ENCODE assay signal across 8 mouse cellular contexts in the genomic region with DNA sequence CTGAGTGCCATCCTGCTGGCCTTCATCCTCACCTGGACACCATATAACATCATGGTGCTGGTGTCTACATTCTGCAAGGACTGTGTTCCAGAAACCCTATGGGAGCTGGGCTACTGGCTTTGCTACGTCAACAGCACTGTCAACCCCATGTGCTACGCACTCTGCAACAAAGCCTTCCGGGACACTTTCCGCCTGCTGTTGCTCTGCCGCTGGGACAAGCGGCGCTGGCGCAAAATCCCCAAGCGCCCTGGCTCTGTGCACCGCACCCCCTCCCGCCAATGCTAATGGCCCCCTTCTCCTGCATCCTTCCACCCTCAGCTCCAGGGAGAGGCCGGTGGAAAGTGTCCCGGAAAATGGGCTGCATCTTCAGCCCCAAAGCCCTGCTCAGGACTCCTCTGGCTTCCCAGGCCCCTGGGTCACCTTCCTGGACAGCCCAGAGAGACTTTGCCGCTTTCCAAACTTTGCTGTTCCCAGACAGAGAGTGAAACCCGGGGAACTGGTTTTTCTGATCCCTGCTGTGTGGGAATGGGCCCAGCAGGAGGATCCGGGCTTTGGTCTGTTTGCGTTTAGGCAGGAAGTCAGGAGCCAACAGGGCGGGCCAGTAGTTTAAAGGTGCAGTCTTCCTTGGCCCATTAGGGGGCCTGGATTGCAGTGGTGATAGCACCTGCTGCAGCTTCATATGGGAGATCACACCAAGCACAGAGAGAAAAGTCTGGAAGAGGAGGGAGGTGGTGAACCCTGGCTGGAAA. TPM values are rescaled to one million over a fixed set of nuclear protein-coding genes. Genes with fewer than 3 reads are reported as not detected.
A peak's percentile ranks its signal among the peaks of the same experiment; 100 is the strongest.
DNase-seq lines count a peak whose midpoint lies in the region; ATAC-seq and TF ChIP-seq lines count a peak whose summit lies in the region.

No protein-coding gene starts in this region.

- no peak overlapping the region for H3K9ac ChIP-seq in heart, embryonic 13.5 days
- H3K9ac ChIP-seq in limb, embryonic 11.5 days (ENCODE audit: low read length): peak overlapping the region; percentile 28; the same call in 1 of the 2 replicates

- WGBS in heart, embryonic 13.5 days: 30% methylated on average over 18 of the region's 18 CpGs
- WGBS in limb, embryonic 11.5 days: 28% methylated on average over 18 of the region's 18 CpGs
- WGBS in small intestine, adult 2 months: 25% methylated on average over 18 of the region's 18 CpGs

- H3K4me2 ChIP-seq in heart, embryonic 13.5 days: peak overlapping the region; percentile 55
- no peak overlapping the region for H3K4me2 ChIP-seq in limb, embryonic 11.5 days (ENCODE audit: low read depth, severe bottlenecking)

- H3K4me3 ChIP-seq in left cerebral cortex, adult 2 months: peak overlapping the region; percentile 4; the same call in 1 of the 2 replicates
- no peak overlapping the region for H3K4me3 ChIP-seq in heart, embryonic 13.5 days
- no peak overlapping the region for H3K4me3 ChIP-seq in limb, embryonic 11.5 days (ENCODE audit: low read depth, low read length)
- H3K4me3 ChIP-seq in small intestine, adult 2 months (ENCODE audit: low read depth, low read length): peak overlapping the region; percentile 47

- TF ChIP-seq CTCF in left cerebral cortex, adult 2 months (IDR thresholded peaks at IDR 0.05): peak; percentile 23
- TF ChIP-seq CTCF in small intestine, adult 2 months (IDR thresholded peaks at IDR 0.05; ENCODE audit: extremely low read depth, insufficient read length, insufficient replicate concordance, low read depth, low read length): no peak

- H3K27me3 ChIP-seq in heart, embryonic 13.5 days (replicated peaks): peaks cover 13% of the 10 kb centered on the region; the same call in 1 of the 2 replicates
- no peaks in the 10 kb centered on the region for H3K27me3 ChIP-seq in limb, embryonic 11.5 days (ENCODE audit: control insufficient read depth, insufficient read depth, low read length)
- no peaks in the 10 kb centered on the region for H3K27me3 ChIP-seq in small intestine, adult 2 months (ENCODE audit: control insufficient read depth, insufficient read depth, low read length)

- no peaks in the 10 kb centered on the region for H3K9me3 ChIP-seq in heart, embryonic 13.5 days
- no peaks in the 10 kb centered on the region for H3K9me3 ChIP-seq in limb, embryonic 11.5 days (ENCODE audit: control insufficient read depth, low read length)

- H3K4me1 ChIP-seq in heart, embryonic 13.5 days: 0 out of 2 replicates have a peak, but pooled peaks cover 11% of the 10 kb centered on the region
- no peaks in the 10 kb centered on the region for H3K4me1 ChIP-seq in limb, embryonic 11.5 days (ENCODE audit: control insufficient read depth, insufficient read depth, low read length)
- peaks cover 6% of the 10 kb centered on the region for H3K4me1 ChIP-seq in small intestine, adult 2 months (ENCODE audit: control insufficient read depth, insufficient read depth, insufficient read length, low read length)

- H3K36me3 ChIP-seq in heart, embryonic 13.5 days: no peaks in the 10 kb centered on the region
- no peaks in the 10 kb centered on the region for H3K36me3 ChIP-seq in limb, embryonic 11.5 days (ENCODE audit: control insufficient read depth, insufficient read depth, low read length)
- no peaks in the 10 kb centered on the region for H3K36me3 ChIP-seq in small intestine, adult 2 months (ENCODE audit: control insufficient read depth, insufficient read depth, low read length)

- peak in 1 of 2 experiments; percentile 17 for DNase-seq in left cerebral cortex, adult 2 months (ENCODE audit: extremely low spot score in 1 of 2, low spot score in 2 of 2)
- no peak for DNase-seq in left cerebral cortex, adult 8-10 months (ENCODE audit: low spot score in 2 of 2)
- DNase-seq in limb, embryonic 11.5 days (ENCODE audit: low spot score): peak; percentile 33
- DNase-seq in cerebellum, adult 9-10 months: no peak
- no peak for DNase-seq in layer of hippocampus, adult 9-11 months

- intact Hi-C loops in left cerebral cortex, adult 2 months (cut with DNase I): no loop called here

- no peak for ATAC-seq in heart, embryonic 13.5 days (ENCODE audit: extremely low read depth, insufficient number of reproducible peaks, low FRiP score, low TSS enrichment)
- ATAC-seq in limb, embryonic 11.5 days (ENCODE audit: insufficient number of reproducible peaks, low FRiP score, low TSS enrichment, low read depth): no peak
- no peak for ATAC-seq in megakaryocyte progenitor cell, adult 5-6 weeks (replicated peaks; ENCODE audit: poor library complexity)

- TF ChIP-seq POLR2A in small intestine, adult 2 months (IDR thresholded peaks at IDR 0.05; ENCODE audit: low read depth, low read length): no peak

- H3K27ac ChIP-seq in left cerebral cortex, adult 2 months: peak overlapping the region; percentile 81
- no peak overlapping the region for H3K27ac ChIP-seq in heart, embryonic 13.5 days (replicated peaks)
- H3K27ac ChIP-seq in limb, embryonic 11.5 days (replicated peaks; ENCODE audit: low read depth, low read length): no peak overlapping the region
- H3K27ac ChIP-seq in small intestine, adult 2 months (ENCODE audit: insufficient read depth, low read depth, low read length): peak overlapping the region; percentile 35

RNA-seq across cellular contexts. Expression of a gene that starts 15.6 kb away (rescaled TPM):
- 100 to 1,000 TPM; 152 to 155 TPM for total RNA-seq in left cerebral cortex, adult 2 months (2021)
- total RNA-seq in left cerebral cortex, adult 8-10 months (2022): 100 to 1,000 TPM; 131 to 142 (median 136) TPM
- polyA plus RNA-seq in heart, embryonic 13.5 days (2015; fragmentation: Nextera tagmentation; extraction: Ambion mirVana): 0.04 TPM in 1 of 2 replicates, not detected in the other
- polyA plus RNA-seq in limb, embryonic 11.5 days (2014; fragmentation: Nextera tagmentation; extraction: Ambion mirVana): 0.15 and 0.27 TPM in 2 replicates
- 2.3 and 2.4 TPM in 2 replicates for polyA plus RNA-seq in small intestine, adult 2 months (2012; rRNA removed)
- 0.02 TPM in 1 of 2 replicates, not detected in the other for total RNA-seq in megakaryocyte progenitor cell, adult 5-6 weeks (2015)
- total RNA-seq in megakaryocyte progenitor cell, adult 5-6 weeks (2017): not detected in 2 replicates

RNA-seq across cellular contexts. Expression of a gene that starts 44.0 kb away (rescaled TPM):
- total RNA-seq in left cerebral cortex, adult 2 months (2021): 100 to 1,000 TPM; 144 to 154 TPM
- total RNA-seq in left cerebral cortex, adult 8-10 months (2022): 100 to 1,000 TPM; 147 to 155 (median 150) TPM
- 72.8 and 74.8 TPM in 2 replicates for polyA plus RNA-seq in heart, embryonic 13.5 days (2015; fragmentation: Nextera tagmentation; extraction: Ambion mirVana)
- polyA plus RNA-seq in limb, embryonic 11.5 days (2014; fragmentation: Nextera tagmentation; extraction: Ambion mirVana): 108 and 114 TPM in 2 replicates
- polyA plus RNA-seq in small intestine, adult 2 months (2012; rRNA removed): 132 and 391 TPM in 2 replicates
- total RNA-seq in megakaryocyte progenitor cell, adult 5-6 weeks (2015): 69.3 and 73.0 TPM in 2 replicates
- total RNA-seq in megakaryocyte progenitor cell, adult 5-6 weeks (2017): 84.0 and 87.7 TPM in 2 replicates

RNA-seq across cellular contexts. Expression of a gene that starts 56.4 kb away (rescaled TPM):
- total RNA-seq in left cerebral cortex, adult 2 months (2021): 10 to 100 TPM; 48.5 to 53.1 TPM
- total RNA-seq in left cerebral cortex, adult 8-10 months (2022): 10 to 100 TPM; 43.0 to 47.5 (median 45.1) TPM
- 54.1 and 60.0 TPM in 2 replicates for polyA plus RNA-seq in heart, embryonic 13.5 days (2015; fragmentation: Nextera tagmentation; extraction: Ambion mirVana)
- polyA plus RNA-seq in limb, embryonic 11.5 days (2014; fragmentation: Nextera tagmentation; extraction: Ambion mirVana): 92.9 and 100 TPM in 2 replicates
- 12.1 and 17.5 TPM in 2 replicates for polyA plus RNA-seq in small intestine, adult 2 months (2012; rRNA removed)
- 111 and 112 TPM in 2 replicates for total RNA-seq in megakaryocyte progenitor cell, adult 5-6 weeks (2015)
- 102 TPM in 2 replicates for total RNA-seq in megakaryocyte progenitor cell, adult 5-6 weeks (2017)

Comparison
In these comparisons a context has a peak if more than half of its experiments do, and no peak if none do; other contexts are left out.
1. H3K27ac ChIP-seq: peak in left cerebral cortex, adult 2 months (single experiment) and small intestine, adult 2 months (single experiment); none in heart, embryonic 13.5 days (single experiment) and limb, embryonic 11.5 days (single experiment).
2. H3K4me3 ChIP-seq: peak in left cerebral cortex, adult 2 months (single experiment) and small intestine, adult 2 months (single experiment); none in heart, embryonic 13.5 days (single experiment) and limb, embryonic 11.5 days (single experiment).
3. RNA of a gene that starts 15.6 kb away (total RNA-seq): 152 to 155 TPM in left cerebral cortex, adult 2 months and 131 to 142 TPM in left cerebral cortex, adult 8-10 months; 0.02 TPM in megakaryocyte progenitor cell, adult 5-6 weeks; every median in the first group is over 100 times any median in the second.